Mouse (Mus musculus): ENCODE measurements around the gene Vpreb2.
A peak's percentile ranks its signal among the peaks of the same experiment; 100 is the strongest.

The Vpreb2 gene

DNA sequence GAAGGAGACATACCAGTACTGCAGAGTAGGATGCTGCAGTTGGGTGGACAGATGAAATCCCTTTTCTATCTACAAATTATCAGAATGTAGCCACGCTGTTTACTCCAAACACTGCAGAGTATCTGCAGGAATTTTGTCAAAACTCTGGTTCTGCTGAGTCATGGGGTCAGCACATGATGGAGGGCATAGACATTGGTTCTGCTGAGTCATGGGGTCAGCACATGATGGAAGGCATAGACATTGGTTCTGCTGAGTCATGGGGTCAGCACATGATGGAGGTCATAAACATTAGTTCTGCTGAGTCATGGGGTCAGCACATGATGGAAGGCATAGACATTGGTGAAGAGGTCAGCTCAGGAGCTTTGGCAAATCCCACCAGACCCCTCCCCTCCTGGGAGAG, 7.5 kb downstream of the Vpreb2 start:
- peak; percentile 21 for DNase-seq (ENCODE audit: low read depth, low spot score)

DNA sequence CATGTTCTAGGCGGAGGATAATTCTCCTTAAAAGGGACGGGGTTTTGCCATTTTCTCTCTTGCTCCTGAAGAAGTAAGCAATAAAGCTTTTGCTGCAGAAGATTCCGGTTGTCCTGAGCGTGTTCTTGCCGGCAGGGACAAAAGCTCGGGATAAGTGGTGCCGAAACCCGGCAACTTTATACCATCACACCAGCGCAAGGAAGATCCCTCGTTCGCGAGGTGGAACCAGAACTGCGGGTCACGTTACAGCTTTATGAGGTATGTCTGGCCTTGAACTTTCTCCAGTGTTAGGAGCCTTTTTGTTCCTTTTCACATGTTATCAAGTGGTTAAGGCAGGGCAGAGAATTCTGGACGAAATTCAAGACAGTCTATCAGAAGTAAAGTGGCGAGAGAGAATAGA, 12.1 kb downstream of the Vpreb2 start:
- DNase-seq (ENCODE audit: low read depth, low spot score) = peak; percentile 79

DNA sequence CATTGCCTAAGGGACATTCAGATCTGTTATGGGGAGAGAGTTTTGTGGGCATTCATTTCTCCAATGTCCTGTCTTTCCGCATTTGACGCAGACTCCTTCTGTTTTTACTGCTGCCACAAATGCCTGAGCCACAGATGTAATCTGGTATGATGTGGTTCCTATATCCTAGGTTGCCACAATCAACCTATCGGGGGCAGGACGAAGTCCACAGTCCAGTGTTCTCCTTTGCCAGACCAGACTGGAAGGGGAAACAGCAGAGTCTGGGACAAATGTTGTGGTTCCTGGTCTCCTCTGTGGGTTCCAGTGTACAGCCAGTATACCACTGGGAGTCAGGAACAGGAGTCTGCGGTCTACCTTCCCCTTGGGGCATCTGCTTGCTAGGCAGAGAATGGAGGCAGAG, 19.4 kb downstream of the Vpreb2 start:
- no peak for DNase-seq (ENCODE audit: low read depth, low spot score)

DNA sequence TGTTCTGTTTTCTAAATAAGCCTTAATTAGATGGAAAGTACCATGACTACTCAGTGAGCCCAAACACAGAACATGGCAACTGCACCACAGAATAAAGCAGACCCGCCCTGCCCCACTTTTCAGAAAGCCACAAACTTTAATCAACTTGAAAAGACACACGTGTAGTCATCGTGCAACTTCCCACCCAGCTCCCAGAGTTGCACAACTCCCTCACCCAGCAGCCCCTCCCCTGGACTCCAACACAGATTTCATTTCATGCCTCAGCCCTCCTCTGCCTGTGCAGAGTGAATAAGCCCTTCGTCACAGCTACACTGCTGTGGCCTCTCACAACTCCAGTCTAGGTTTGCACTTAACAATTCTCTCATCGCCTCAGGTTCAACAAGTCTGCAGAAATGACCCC, 24.4 kb downstream of the Vpreb2 start:
- no peak for DNase-seq (ENCODE audit: low read depth, low spot score)

DNA sequence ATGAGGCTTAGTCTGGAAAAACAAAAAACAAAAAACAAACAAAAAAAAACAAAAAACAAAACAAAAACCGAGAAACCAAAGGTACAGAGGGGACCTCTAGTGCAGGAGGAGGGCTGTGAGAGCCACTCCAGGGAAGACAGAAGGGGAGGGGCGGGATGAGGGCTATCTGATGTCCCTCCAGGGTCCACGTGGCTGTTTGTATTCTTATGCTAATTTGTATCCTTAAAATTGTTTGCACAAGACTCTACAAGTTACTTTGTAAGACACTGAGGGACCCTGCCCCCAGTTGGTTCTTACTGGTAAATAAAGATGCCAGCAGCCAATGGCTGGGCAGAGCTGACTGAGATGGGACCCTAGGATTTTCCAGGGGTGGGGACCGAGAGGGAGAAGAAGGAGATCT, 26.9 kb downstream of the Vpreb2 start:
- DNase-seq (ENCODE audit: low read depth, low spot score) = peak; percentile 82

DNA sequence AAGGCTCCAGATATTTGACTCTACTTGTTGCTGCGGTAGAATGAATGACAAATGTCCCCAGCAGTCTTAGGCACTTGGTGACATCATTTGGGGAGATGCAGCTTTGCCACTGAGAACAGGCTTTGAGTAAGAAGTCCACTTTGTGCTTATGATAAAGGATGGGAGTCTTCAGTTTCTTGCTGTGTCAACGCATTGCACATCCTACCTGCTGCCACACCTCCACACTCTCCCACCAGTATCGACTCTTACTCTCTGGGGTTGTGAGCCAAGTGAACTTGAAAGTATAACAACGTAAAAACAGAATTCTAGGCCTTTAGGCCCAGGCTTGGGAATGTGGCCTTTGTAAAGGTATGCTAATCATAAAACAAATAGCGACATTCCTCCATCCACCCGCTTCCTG, 30.9 kb downstream of the Vpreb2 start:
- DNase-seq (ENCODE audit: low read depth, low spot score) = peak; percentile 85

DNA sequence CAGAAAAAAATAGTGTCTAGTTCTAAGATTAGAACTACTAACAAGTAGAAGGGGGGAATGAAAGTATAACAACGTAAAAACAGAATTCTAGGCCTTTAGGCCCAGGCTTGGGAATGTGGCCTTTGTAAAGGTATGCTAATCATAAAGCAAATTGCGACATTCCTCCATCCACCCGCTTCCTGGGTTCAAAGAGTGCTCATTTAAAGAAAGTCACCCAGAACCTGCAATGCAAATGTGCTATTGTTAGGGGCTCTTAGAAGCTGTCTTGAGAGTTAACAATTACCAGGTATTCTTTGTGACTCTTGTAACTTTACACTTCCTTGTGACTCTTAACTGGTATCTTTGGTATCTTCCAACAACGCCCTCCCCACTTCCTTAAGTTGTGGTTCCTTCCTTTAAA, 36.3 kb downstream of the Vpreb2 start:
- DNase-seq (ENCODE audit: low read depth, low spot score) = peak; percentile 74

DNA sequence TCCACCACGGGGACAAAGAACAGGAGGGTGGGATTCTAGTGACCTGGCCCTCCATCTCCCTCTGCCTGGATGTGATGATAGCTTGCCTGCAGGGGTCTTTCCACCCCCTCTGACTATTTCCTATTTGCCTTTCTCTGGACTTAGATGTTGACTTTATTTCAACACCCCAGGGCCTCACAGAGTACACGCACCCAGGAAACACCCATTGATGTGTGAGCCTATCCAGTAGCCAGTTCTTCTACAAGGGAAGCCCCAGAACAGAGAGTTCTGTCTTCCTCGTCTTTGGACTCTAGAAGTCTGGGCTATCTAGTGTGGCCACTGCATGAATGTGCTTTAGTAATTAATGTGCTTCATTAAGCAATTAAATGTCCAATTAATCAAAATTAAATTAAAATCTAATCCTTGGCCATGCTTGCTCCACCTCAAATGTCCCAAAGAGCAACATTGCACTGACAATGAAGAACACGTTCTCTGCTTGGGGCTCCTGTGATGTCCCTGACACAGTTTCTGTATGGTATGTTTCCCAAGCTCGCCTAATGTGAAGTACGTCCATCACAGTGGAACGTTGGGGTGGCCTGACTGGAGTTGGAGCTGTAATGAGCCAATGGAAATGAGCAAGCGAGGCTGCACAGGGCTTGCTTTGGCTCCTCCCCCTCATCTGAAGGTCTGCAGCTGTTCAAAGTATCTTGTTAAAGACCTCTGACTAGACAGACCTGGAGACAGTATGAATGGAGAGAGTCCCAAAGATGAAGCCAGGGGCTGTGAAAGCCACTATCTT, 42.7 kb downstream of the Vpreb2 start:
- no peak for DNase-seq (ENCODE audit: low read depth, low spot score)

DNA sequence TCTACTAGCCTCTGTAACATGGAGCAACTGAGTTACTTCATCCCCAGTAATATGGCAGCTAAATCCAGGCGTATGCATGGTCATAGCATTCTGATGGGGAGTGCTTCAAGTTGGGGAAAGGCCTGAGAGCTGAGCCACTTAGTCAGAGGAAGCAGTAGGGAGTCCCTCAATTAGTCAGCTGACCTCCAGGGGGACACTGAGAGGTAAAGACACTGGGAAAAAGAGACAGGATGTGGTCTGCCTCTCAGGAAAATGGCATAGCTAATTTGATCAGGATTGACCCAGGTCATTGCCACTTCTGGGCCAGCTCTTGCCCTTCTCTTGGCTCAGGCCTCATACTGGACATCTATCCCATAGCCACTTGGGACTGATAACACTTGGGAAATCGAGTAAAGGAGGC, 47.1 kb downstream of the Vpreb2 start:
- no peak for DNase-seq (ENCODE audit: low read depth, low spot score)

All from ZHBTc4 (cell line).